Comparison of ENCODE assay signal across 8 mouse cellular contexts in the genomic region with DNA sequence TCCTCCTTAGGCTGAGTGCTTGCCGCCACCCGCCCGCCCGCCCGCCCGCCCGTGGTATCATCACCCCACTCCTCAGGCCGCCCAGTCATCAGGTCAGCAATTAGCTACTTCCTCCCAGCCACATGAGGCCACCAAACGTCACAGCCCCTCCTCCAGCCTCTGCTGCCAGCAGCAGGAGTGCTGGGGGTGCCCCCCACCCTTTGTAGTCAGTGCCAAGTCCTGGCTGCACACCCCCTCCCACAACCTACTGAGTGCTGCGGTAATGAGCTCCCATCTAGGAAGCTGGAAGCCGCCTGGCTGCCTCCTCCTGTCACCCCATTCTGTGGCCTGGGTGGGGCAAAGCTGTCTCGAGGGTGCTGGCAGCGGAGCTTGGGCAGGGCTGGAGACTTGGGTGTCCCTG.
DNase-seq lines count a peak whose midpoint lies in the region; ATAC-seq and TF ChIP-seq lines count a peak whose summit lies in the region.

No protein-coding gene starts in this region.

- WGBS in forebrain, embryonic 14.5 days, result 25% methylated on average over 12 of the region's 13 CpGs
- 23% methylated on average over 4 of the region's 13 CpGs for WGBS in limb, embryonic 14.5 days
- 42% methylated on average over 8 of the region's 13 CpGs for WGBS in stomach, embryonic 15.5 days
- 55% methylated on average over 12 of the region's 13 CpGs for WGBS in thymus, adult 2 months

- H3K4me1 ChIP-seq in megakaryocyte, embryonic 14.5 days, result peaks cover 78% of the 10 kb centered on the region
- H3K4me1 ChIP-seq in forebrain, embryonic 14.5 days (ENCODE audit: control insufficient read depth, insufficient read depth, low read length), result peaks cover 16% of the 10 kb centered on the region
- peaks cover 20% of the 10 kb centered on the region for H3K4me1 ChIP-seq in limb, embryonic 14.5 days (ENCODE audit: control insufficient read depth, insufficient read depth, low read length)
- peaks cover 29% of the 10 kb centered on the region for H3K4me1 ChIP-seq in stomach, embryonic 15.5 days
- H3K4me1 ChIP-seq in thymus, adult 2 months (replicated peaks; ENCODE audit: control insufficient read depth, insufficient read depth, low read length), result 0 out of 2 replicates have a peak, but pooled peaks cover 3% of the 10 kb centered on the region

- H3K9me3 ChIP-seq in megakaryocyte, embryonic 14.5 days, result peaks cover 8% of the 10 kb centered on the region; the same call in 1 of the 2 replicates
- no peaks in the 10 kb centered on the region for H3K9me3 ChIP-seq in forebrain, embryonic 14.5 days (replicated peaks; ENCODE audit: control insufficient read depth, low read length)
- no peaks in the 10 kb centered on the region for H3K9me3 ChIP-seq in limb, embryonic 14.5 days (ENCODE audit: control insufficient read depth, low read length)
- H3K9me3 ChIP-seq in stomach, embryonic 15.5 days, result no peaks in the 10 kb centered on the region

- no peak for TF ChIP-seq CTCF in thymus, adult 2 months (IDR thresholded peaks at IDR 0.05; ENCODE audit: borderline replicate concordance, control insufficient read depth, extremely low read depth, insufficient read depth, low read length, poor library complexity)

- peaks cover 27% of the 10 kb centered on the region for H3K27me3 ChIP-seq in megakaryocyte, embryonic 14.5 days (replicated peaks)
- 0 out of 2 replicates have a peak, but pooled peaks cover 3% of the 10 kb centered on the region for H3K27me3 ChIP-seq in forebrain, embryonic 14.5 days (replicated peaks; ENCODE audit: control insufficient read depth, insufficient read depth, low read length)
- H3K27me3 ChIP-seq in limb, embryonic 14.5 days (ENCODE audit: control insufficient read depth, insufficient read depth, low read length), result no peaks in the 10 kb centered on the region
- peaks cover 3% of the 10 kb centered on the region; the same call in 1 of the 2 replicates for H3K27me3 ChIP-seq in stomach, embryonic 15.5 days (replicated peaks)
- no peaks in the 10 kb centered on the region; the same call in 1 of the 2 replicates for H3K27me3 ChIP-seq in thymus, adult 2 months (ENCODE audit: control insufficient read depth, insufficient read depth, low read length)

- H3K36me3 ChIP-seq in megakaryocyte, embryonic 14.5 days (replicated peaks; ENCODE audit: low read length), result no peaks in the 10 kb centered on the region
- no peaks in the 10 kb centered on the region for H3K36me3 ChIP-seq in forebrain, embryonic 14.5 days (ENCODE audit: control insufficient read depth, insufficient read depth, low read length)
- no peaks in the 10 kb centered on the region for H3K36me3 ChIP-seq in limb, embryonic 14.5 days (ENCODE audit: control insufficient read depth, insufficient read depth, low read length)
- no peaks in the 10 kb centered on the region for H3K36me3 ChIP-seq in stomach, embryonic 15.5 days
- H3K36me3 ChIP-seq in thymus, adult 2 months (ENCODE audit: control insufficient read depth, insufficient read depth, low read length), result no peaks in the 10 kb centered on the region

- no peak for TF ChIP-seq POLR2A in limb, embryonic 14.5 days (IDR thresholded peaks at IDR 0.05; ENCODE audit: borderline replicate concordance, extremely low read depth, insufficient read depth, insufficient read length)
- no peak for TF ChIP-seq POLR2A in thymus, adult 2 months (IDR thresholded peaks at IDR 0.05; ENCODE audit: control insufficient read depth, extremely low read depth, insufficient read depth, low read length, poor library complexity)

- H3K9ac ChIP-seq in forebrain, embryonic 14.5 days (ENCODE audit: low read length), result 0 out of 2 replicates have a peak overlapping the region, but pooled peaks have one; percentile 13
- H3K9ac ChIP-seq in limb, embryonic 14.5 days (ENCODE audit: low read depth, low read length, severe bottlenecking), result 0 out of 2 replicates have a peak overlapping the region, but pooled peaks have one; percentile 21
- no peak overlapping the region for H3K9ac ChIP-seq in stomach, embryonic 15.5 days

- H3K4me2 ChIP-seq in forebrain, embryonic 14.5 days (ENCODE audit: low read length), result no peak overlapping the region
- no peak overlapping the region for H3K4me2 ChIP-seq in limb, embryonic 14.5 days (replicated peaks; ENCODE audit: low read depth, low read length, severe bottlenecking)
- 0 out of 2 replicates have a peak overlapping the region, but pooled peaks have one; percentile 10 for H3K4me2 ChIP-seq in stomach, embryonic 15.5 days

- no peak for ATAC-seq in megakaryocyte, adult 5-6 weeks (ENCODE audit: poor library complexity, severe bottlenecking)
- ATAC-seq in forebrain, embryonic 14.5 days, result peak; percentile 69
- ATAC-seq in limb, embryonic 14.5 days (ENCODE audit: low FRiP score, low read depth), result no peak; the same call in 1 of the 2 replicates
- no peak for ATAC-seq in stomach, embryonic 15.5 days (ENCODE audit: insufficient read depth, low FRiP score, low read depth)

- no peak overlapping the region for H3K27ac ChIP-seq in forebrain, embryonic 14.5 days (ENCODE audit: low read depth, low read length)
- H3K27ac ChIP-seq in limb, embryonic 14.5 days (replicated peaks; ENCODE audit: low read depth, low read length), result no peak overlapping the region
- no peak overlapping the region for H3K27ac ChIP-seq in stomach, embryonic 15.5 days
- no peak overlapping the region for H3K27ac ChIP-seq in thymus, adult 2 months (ENCODE audit: control insufficient read depth, insufficient read depth, low read length)

- peak; percentile 79 for DNase-seq in forebrain, embryonic 14.5 days (ENCODE audit: low spot score)
- peak; percentile 37 for DNase-seq in limb, embryonic 14.5 days (ENCODE audit: low spot score)
- no peak for DNase-seq in spleen, postnatal 10 days (ENCODE audit: low spot score in 2 of 2)
- no peak for DNase-seq in gastrocnemius, postnatal 10 days
- no peak for DNase-seq in thymus, adult 2 months

- H3K4me3 ChIP-seq in megakaryocyte, embryonic 14.5 days (replicated peaks), result peak overlapping the region; percentile 85
- H3K4me3 ChIP-seq in forebrain, embryonic 14.5 days (ENCODE audit: low read depth, low read length), result no peak overlapping the region
- H3K4me3 ChIP-seq in limb, embryonic 14.5 days (replicated peaks; ENCODE audit: low read length), result no peak overlapping the region
- H3K4me3 ChIP-seq in stomach, embryonic 15.5 days (replicated peaks), result no peak overlapping the region
- H3K4me3 ChIP-seq in thymus, adult 2 months (ENCODE audit: control insufficient read depth, insufficient read depth, low read length), result no peak overlapping the region

Comparison
In these comparisons a context has a peak if more than half of its experiments do, and no peak if none do; other contexts are left out.
1. DNase-seq: peak in forebrain, embryonic 14.5 days (single experiment) and limb, embryonic 14.5 days (single experiment); none in spleen, postnatal 10 days (0 of 2), gastrocnemius, postnatal 10 days (single experiment) and thymus, adult 2 months (single experiment).